Mouse (Mus musculus): ENCODE results near the gene Fam180a. TPM values are rescaled to one million over a fixed set of nuclear protein-coding genes. Genes with fewer than 3 reads are reported as not detected.

Gene Fam180a
- polyA plus RNA-seq, 1 experiment from 2014 or later = not detected

DNA sequence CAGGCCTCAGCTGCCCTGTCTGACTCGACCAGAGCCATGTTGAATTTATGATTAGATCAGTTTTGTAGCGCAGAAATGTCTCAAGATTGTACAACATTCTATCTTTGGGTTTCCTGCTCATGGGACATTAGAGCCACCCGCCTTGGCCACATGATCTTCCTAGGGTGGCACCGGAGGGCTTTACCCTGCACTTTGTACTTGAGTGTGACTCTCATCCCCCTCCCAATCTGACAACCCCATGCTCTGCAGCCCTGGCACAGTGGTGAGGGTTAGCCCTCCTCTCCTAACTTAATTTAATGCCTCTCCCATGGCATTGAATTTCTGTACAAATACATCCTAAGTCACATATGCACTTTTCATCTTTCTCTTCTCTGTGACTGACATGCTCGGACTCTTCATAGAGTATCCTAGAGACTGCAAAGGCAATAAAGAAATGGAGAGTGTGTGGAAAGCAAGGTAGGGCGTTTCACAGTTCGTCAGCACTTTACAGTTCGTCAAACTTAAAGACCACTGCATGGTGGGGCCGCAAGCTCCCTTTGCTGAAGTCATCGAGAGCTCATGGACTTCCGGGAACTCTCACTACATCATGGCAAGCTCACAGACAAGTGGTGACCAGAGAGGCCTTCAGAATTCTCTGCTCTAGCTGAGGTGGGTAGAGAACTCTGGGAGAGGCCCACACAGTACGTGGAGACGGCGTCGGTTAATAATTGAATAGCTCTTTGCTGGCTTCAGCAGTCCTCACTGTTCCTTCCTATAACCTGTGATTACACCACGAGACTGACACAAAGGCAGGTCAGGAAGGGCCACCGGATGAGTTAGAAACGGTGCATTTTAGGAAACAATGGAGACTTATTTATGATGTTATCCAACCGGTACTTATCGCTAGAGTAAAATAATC, 53.8 kb downstream of the Fam180a start:
- 93% methylated on average over 20 of the region's 20 CpGs for WGBS
- H3K9me3 ChIP-seq (replicated peaks) = no peaks in the 10 kb centered on the region
- no peak overlapping the region for H3K27ac ChIP-seq (replicated peaks)
- H3K4me3 ChIP-seq = no peak overlapping the region
- no peak for DNase-seq (ENCODE audit: low spot score)
- no peaks in the 10 kb centered on the region for H3K4me1 ChIP-seq
- no peaks in the 10 kb centered on the region for H3K36me3 ChIP-seq
- no peaks in the 10 kb centered on the region for H3K27me3 ChIP-seq (ENCODE audit: low read depth, poor library complexity, severe bottlenecking)

DNA sequence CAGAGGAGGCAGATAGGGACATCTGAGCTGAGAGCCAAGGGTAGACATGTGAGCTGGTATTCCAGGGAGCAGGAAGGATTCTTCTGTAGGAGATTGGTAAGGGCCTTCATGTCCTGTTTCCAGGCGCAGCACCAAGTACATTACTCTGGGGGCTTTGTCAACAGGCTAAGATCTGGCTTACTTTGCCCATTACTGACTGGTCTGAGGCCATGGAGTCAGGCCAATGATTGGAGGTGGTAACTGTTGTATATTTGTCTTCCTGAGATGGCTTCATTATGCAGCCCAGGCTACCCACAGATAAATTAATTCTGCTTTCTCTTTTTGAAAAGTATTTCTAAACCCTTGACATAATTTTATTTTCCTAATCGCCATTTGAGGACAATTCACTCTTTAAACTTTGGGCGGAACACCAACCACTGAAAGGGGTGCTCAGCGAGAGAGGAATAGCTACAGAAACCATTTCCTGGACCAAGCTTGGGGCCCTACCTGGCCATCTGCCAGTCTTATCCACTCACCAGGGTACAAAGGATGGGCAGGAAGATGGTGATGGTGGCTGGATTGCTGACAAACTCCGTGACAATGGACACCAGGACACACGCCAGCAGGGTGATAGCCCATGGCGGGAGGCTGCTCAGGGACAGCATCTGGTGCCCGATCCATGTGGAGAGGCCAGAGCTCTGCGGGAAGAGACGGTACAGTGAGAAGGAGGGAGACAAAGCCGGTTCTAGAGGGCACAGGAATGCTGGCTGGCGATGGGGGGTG, 54.7 kb downstream of the Fam180a start:
- Histone ChIP-seq H3K27ac (replicated peaks) (no peak overlapping the region), H3K27me3 (ENCODE audit: low read depth, poor library complexity, severe bottlenecking) (no peaks in the 10 kb centered on the region), H3K4me1 (no peaks in the 10 kb centered on the region), H3K36me3 (no peaks in the 10 kb centered on the region), H3K4me3 (no peak overlapping the region), H3K9me3 (replicated peaks) (no peaks in the 10 kb centered on the region)
- no peak for DNase-seq (ENCODE audit: low spot score)
- 91% methylated on average over 12 of the region's 12 CpGs for WGBS

- Histone ChIP-seq H3K36me3 (no peaks in the 10 kb centered on the region), H3K4me1 (no peaks in the 10 kb centered on the region), H3K27ac (replicated peaks) (no peak overlapping the region), H3K4me3 (no peak overlapping the region), H3K9me3 (replicated peaks) (no peaks in the 10 kb centered on the region), H3K27me3 (ENCODE audit: low read depth, poor library complexity, severe bottlenecking) (no peaks in the 10 kb centered on the region)
- DNase-seq (ENCODE audit: low spot score) = no peak
- 80% methylated on average over 13 of the region's 13 CpGs for WGBS
These were observed 56.3 kb downstream of the Fam180a start for GRCm38 (mm10) chr6:35269643-35270042.

GRCm38 (mm10) chr6:35268711-35269110, 57.2 kb downstream of the Fam180a start:
- H3K4me1 ChIP-seq = no peaks in the 10 kb centered on the region
- no peak for DNase-seq (ENCODE audit: low spot score)
- no peaks in the 10 kb centered on the region for H3K9me3 ChIP-seq (replicated peaks)
- 95% methylated on average over 13 of the region's 13 CpGs for WGBS
- H3K27me3 ChIP-seq (ENCODE audit: low read depth, poor library complexity, severe bottlenecking) = no peaks in the 10 kb centered on the region
- no peak overlapping the region for H3K4me3 ChIP-seq
- H3K27ac ChIP-seq (replicated peaks) = no peak overlapping the region
- peaks cover 5% of the 10 kb centered on the region for H3K36me3 ChIP-seq

DNA sequence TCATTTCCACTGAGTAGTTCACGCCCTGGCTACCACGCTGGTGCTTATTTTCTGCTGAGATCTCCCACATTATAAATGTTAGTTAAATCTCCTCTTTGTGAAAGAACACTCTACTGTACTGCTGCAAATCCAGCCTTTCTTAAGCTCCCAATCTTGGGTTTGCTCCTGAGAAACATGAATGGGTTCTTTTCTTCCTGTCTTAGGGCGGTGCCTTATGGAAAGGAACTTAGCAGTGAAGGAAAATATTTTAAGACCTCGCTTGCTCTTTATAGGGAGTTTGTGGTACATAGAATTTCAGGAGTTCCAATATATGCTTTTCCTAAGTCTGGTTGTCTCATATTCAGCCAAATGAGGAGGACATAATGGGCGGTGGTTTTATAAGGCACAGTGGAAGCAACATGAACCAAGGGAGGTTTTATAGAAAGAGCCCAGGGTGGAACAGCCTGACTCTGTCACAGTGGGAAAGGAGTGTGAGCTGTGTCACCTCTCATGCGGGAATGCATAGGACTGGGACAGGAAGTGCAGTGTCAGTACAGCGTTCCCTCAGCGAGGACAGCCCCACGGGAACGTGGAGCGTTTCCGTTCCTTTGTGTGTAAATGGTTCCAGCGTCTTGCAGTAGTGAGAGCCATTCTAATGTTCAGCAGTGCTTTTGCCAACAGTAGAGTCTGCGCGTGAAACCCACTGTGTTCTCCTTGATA, 60.2 kb downstream of the Fam180a start:
- WGBS = 91% methylated on average over 15 of the region's 15 CpGs
- Histone ChIP-seq H3K27ac (replicated peaks) (no peak overlapping the region), H3K4me1 (no peaks in the 10 kb centered on the region), H3K9me3 (replicated peaks) (no peaks in the 10 kb centered on the region), H3K4me3 (no peak overlapping the region), H3K27me3 (ENCODE audit: low read depth, poor library complexity, severe bottlenecking) (no peaks in the 10 kb centered on the region), H3K36me3 (peaks cover 35% of the 10 kb centered on the region)
- DNase-seq (ENCODE audit: low spot score) = no peak

Other genes starting within 250 kb of the Fam180a start
- gene Cnot4, start 192.4 kb downstream of the Fam180a start, polyA plus RNA-seq (2016; fragmentation: Nextera tagmentation; extraction: Ambion mirVana) = 25.1 and 26.1 TPM in 2 replicates
- 50.6 and 50.7 TPM in 2 replicates for gene Nup205, start 148.7 kb downstream of the Fam180a start, polyA plus RNA-seq (2016; fragmentation: Nextera tagmentation; extraction: Ambion mirVana)
- 0.16 and 0.37 TPM in 2 replicates for gene Slc13a4, start 18.0 kb downstream of the Fam180a start, polyA plus RNA-seq (2016; fragmentation: Nextera tagmentation; extraction: Ambion mirVana)
- 150 and 155 TPM in 2 replicates for gene Mtpn, start 213.7 kb upstream of the Fam180a start, polyA plus RNA-seq (2016; fragmentation: Nextera tagmentation; extraction: Ambion mirVana)

Data from midbrain, embryonic 10.5 days (tissue).